Mouse (Mus musculus) brain, embryonic 14.5 days (tissue): ENCODE data around the gene Usf1.

Experiments used
- CTCF ChIP-seq: fragments of 200-500 bp; IDR thresholded peaks from 2 replicates; pipeline ENCODE4 v1.5.1; 2012; ENCODE audit warnings: inconsistent platforms, mild to moderate bottlenecking, moderate library complexity, borderline replicate concordance; ENCODE audit not compliant: insufficient read depth, insufficient read length; ENCODE audit errors: extremely low read depth
- POLR2A ChIP-seq: fragments of 200-500 bp; IDR thresholded peaks from 2 replicates; pipeline ENCODE4 v1.6.1; 2012; ENCODE audit warnings: mild to moderate bottlenecking, inconsistent platforms, borderline replicate concordance; ENCODE audit not compliant: poor library complexity, insufficient read depth, insufficient read length, severe bottlenecking; ENCODE audit errors: extremely low read depth

GRCm38 (mm10) chr1:171388376-171389102 lies 22.6 kb upstream of the Usf1 start, which contains the start of gene Arhgap30:
- TF ChIP-seq CTCF (no peak), POLR2A (no peak)
